Mouse (Mus musculus): ENCODE results near the gene Jade3. TPM values are rescaled to one million over a fixed set of nuclear protein-coding genes. Genes with fewer than 3 reads are reported as not detected.
"Not testable (repeated sequence)": the region's sequence is repeated elsewhere in the genome, so short reads cannot be mapped to it uniquely, and the experiment has no call there.

Jade3 gene
- 0.85 and 1.3 TPM in 2 replicates for polyA plus RNA-seq (2012; rRNA removed)

DNA sequence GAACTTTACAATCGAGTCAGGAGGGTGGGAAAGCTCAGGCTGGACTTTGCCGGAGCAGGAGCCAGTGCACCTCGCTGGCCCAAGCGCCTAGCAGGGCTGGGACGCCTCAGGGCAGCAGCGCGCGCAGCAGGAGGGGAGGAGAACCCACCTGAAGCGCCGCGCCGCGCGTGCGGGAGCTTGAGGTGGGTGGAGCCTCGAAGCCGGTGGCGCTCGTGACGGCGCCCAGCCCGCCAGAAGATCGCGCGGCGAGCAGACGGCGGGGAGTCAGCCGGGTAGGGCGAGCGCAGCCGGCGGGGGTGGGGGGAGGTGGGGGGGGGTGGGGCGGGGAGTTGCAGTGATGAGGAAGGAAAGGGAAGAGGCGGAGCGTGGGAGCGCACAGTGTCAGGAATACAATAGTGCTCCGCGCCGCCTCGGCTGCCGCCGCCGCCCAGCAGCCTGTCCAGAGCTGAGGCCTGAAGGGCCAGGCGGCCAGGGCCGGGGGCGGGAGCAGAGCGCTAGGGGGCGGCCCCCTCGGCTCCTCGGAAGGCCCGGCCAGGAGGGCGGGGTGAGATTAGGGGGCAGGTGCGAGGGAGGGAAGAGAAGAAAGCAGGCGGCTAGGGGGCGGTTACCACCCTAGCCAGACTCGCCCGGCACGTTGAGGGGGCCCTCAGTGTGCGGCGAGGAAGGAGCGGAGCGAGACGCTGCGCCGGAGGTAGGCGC is at the start of gene Jade3:
TSS of gene Jade3 (plus strand) at position 549 of the 699 bp plus-strand sequence.
- Histone ChIP-seq H3K4me1 (ENCODE audit: control insufficient read depth, insufficient read depth, low read length) (no peaks in the 10 kb centered on the region), H3K4me3 (replicated peaks; ENCODE audit: extremely low read depth, low read depth, low read length) (peak within 1 kb of the TSS; percentile 80)
- 31% methylated on average over 53 of the region's 67 CpGs for WGBS
- peak; percentile 71 for DNase-seq
- no peak for TF ChIP-seq CTCF (IDR thresholded peaks at IDR 0.05; ENCODE audit: insufficient read depth, low read length)
- peak; percentile 89; the same call in 1 of the 2 replicates for TF ChIP-seq POLR2A (IDR thresholded peaks at IDR 0.05; ENCODE audit: borderline replicate concordance, extremely low read depth, low read depth, low read length)

DNA sequence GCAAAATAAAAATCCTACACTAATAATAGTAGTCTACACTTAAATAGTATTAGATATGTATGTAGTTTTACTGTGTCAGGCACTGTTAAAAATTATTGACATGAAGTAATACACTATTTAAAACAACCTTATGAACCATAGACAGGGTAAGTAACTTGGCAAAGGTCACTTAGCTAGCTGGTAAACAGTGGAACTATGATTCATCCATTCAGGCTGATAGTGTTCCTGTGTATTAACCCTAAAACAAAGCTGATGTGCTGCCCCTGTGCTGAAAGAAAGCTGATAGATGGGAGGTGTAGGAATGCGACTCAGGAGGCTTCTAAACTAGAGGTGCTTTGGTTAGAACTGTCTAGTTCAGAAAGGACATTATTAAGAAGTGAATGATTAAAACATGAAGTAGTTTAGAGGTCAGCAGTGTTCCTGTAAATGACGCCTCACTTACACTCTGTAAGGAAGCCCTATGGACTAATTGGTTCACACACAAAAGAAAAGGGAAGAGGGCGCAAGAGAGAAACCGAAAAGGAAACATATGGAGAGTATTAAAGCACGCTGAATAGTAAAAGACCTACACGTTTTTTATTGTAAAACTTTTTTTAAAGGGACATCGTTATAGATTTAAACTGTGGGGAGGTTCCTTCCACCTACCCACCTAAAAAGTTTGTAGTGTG is 46.0 kb upstream of the Jade3 start:
- DNase-seq, result no peak
- H3K4me1 ChIP-seq (ENCODE audit: control insufficient read depth, insufficient read depth, low read length), result no peaks in the 10 kb centered on the region
- WGBS, result 72% methylated on average over 7 of the region's 7 CpGs
- no peak for TF ChIP-seq POLR2A (IDR thresholded peaks at IDR 0.05; ENCODE audit: borderline replicate concordance, extremely low read depth, low read depth, low read length)
- no peak for TF ChIP-seq CTCF (IDR thresholded peaks at IDR 0.05; ENCODE audit: insufficient read depth, low read length)
- H3K4me3 ChIP-seq (replicated peaks; ENCODE audit: extremely low read depth, low read depth, low read length), result no peak overlapping the region

- DNase-seq, result no peak
- WGBS, result 78% methylated on average over 6 of the region's 6 CpGs
Observed at GRCm38 (mm10) chrX:20382260-20382659, 43.2 kb upstream of the Jade3 start.

GRCm38 (mm10) chrX:20387006-20387405 is 38.5 kb upstream of the Jade3 start:
- 63% methylated on average over 3 of the region's 3 CpGs for WGBS
- TF ChIP-seq POLR2A (IDR thresholded peaks at IDR 0.05; ENCODE audit: borderline replicate concordance, extremely low read depth, low read depth, low read length) (no peak), CTCF (IDR thresholded peaks at IDR 0.05; ENCODE audit: insufficient read depth, low read length) (no peak)
- H3K4me1 ChIP-seq (ENCODE audit: control insufficient read depth, insufficient read depth, low read length), result no peaks in the 10 kb centered on the region

More at GRCm38 (mm10) chrX:20382260-20382659, 43.2 kb upstream of the Jade3 start:
- TF ChIP-seq POLR2A (IDR thresholded peaks at IDR 0.05; ENCODE audit: borderline replicate concordance, extremely low read depth, low read depth, low read length) (no peak), CTCF (IDR thresholded peaks at IDR 0.05; ENCODE audit: insufficient read depth, low read length) (no peak)
- Histone ChIP-seq H3K4me1 (ENCODE audit: control insufficient read depth, insufficient read depth, low read length) (no peaks in the 10 kb centered on the region), H3K4me3 (replicated peaks; ENCODE audit: extremely low read depth, low read depth, low read length) (no peak overlapping the region)

GRCm38 (mm10) chrX:20391964-20392363 is 33.5 kb upstream of the Jade3 start:
- H3K4me1 ChIP-seq (ENCODE audit: control insufficient read depth, insufficient read depth, low read length); H3K4me3 ChIP-seq (replicated peaks; ENCODE audit: extremely low read depth, low read depth, low read length); DNase-seq: not testable (repeated sequence)
- 80% methylated on average over 9 of the region's 9 CpGs for WGBS

More at GRCm38 (mm10) chrX:20387006-20387405, 38.5 kb upstream of the Jade3 start:
- no peak overlapping the region for H3K4me3 ChIP-seq (replicated peaks; ENCODE audit: extremely low read depth, low read depth, low read length)
- DNase-seq, result no peak

DNA sequence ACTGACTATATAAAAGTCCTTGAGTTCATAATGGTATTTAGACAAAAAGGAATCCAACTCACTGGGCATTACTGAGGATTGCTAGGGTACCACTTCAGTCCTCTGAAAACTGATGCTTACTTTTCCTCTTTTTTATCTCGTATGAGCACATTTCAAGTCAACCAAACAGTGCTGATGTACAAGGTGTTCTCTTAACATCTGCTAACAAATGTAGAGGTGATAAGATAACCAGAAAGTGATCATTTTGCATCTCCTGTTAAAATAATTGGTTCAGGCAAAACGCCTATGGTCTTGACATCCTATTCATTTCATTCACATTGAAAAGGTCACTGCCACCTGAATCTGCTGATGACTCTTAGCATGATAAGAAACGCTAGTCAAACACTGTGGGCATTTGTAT is 32.5 kb upstream of the Jade3 start:
- WGBS, result 55% methylated on average over 3 of the region's 3 CpGs
- no peak for DNase-seq
- H3K4me1 ChIP-seq (ENCODE audit: control insufficient read depth, insufficient read depth, low read length), result no peaks in the 10 kb centered on the region
- no peak overlapping the region for H3K4me3 ChIP-seq (replicated peaks; ENCODE audit: extremely low read depth, low read depth, low read length)
- TF ChIP-seq CTCF (IDR thresholded peaks at IDR 0.05; ENCODE audit: insufficient read depth, low read length) (no peak), POLR2A (IDR thresholded peaks at IDR 0.05; ENCODE audit: borderline replicate concordance, extremely low read depth, low read depth, low read length) (no peak)

DNA sequence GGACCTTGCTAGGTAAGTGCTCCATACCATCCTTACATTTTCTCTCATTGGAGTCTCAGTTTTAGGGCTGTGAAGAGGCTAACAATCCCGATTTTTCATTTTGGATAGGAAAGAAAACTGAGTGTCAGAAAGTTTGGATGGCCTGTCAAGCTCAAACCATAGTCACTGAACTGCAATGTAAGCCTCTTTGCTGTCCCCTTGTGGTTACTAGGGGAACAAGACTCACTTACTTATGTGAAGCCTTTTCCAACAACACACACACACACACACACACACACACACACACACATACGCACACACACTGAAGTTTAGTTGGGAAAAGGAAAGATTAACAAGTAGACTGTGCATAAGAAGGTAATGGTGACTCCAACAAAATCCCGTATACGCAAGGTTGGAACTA is 21.4 kb upstream of the Jade3 start:
- H3K4me3 ChIP-seq (replicated peaks; ENCODE audit: extremely low read depth, low read depth, low read length), result no peak overlapping the region
- no peak for DNase-seq
- TF ChIP-seq CTCF (IDR thresholded peaks at IDR 0.05; ENCODE audit: insufficient read depth, low read length) (no peak), POLR2A (IDR thresholded peaks at IDR 0.05; ENCODE audit: borderline replicate concordance, extremely low read depth, low read depth, low read length) (no peak)
- 76% methylated on average over 4 of the region's 4 CpGs for WGBS
- no peaks in the 10 kb centered on the region for H3K4me1 ChIP-seq (ENCODE audit: control insufficient read depth, insufficient read depth, low read length)

GRCm38 (mm10) chrX:20406909-20407308 is 18.6 kb upstream of the Jade3 start:
- no peak overlapping the region for H3K4me3 ChIP-seq (replicated peaks; ENCODE audit: extremely low read depth, low read depth, low read length)

DNA sequence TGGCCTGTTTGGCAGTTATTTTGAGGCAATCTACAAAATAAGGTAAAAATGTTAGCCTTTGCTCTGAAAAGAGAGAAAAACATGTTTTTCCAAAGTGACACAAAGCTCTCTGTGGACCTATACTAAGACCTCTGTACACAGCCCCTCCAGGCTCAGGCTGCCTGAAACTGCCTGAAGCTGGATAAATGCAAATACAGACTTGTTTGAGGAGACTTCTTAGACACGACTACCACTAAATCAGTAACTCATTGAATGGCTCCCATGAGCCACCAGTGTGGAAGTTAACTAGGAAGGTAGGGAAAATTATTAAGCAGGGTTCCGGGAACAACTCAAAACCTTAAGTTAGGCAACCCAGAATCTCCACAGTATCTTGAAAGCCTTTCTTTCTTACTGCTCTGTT is 17.8 kb upstream of the Jade3 start:
- DNase-seq, result no peak

More at GRCm38 (mm10) chrX:20406909-20407308, 18.6 kb upstream of the Jade3 start:
- DNase-seq, result no peak
- H3K4me1 ChIP-seq (ENCODE audit: control insufficient read depth, insufficient read depth, low read length), result no peaks in the 10 kb centered on the region
- TF ChIP-seq CTCF (IDR thresholded peaks at IDR 0.05; ENCODE audit: insufficient read depth, low read length), result no peak
- TF ChIP-seq POLR2A (IDR thresholded peaks at IDR 0.05; ENCODE audit: borderline replicate concordance, extremely low read depth, low read depth, low read length), result no peak
- 90% methylated on average over 2 of the region's 2 CpGs for WGBS

GRCm38 (mm10) chrX:20411382-20411781 is 14.1 kb upstream of the Jade3 start:
- Histone ChIP-seq H3K4me3 (replicated peaks; ENCODE audit: extremely low read depth, low read depth, low read length) (no peak overlapping the region), H3K4me1 (ENCODE audit: control insufficient read depth, insufficient read depth, low read length) (no peaks in the 10 kb centered on the region)
- no peak for DNase-seq
- TF ChIP-seq POLR2A (IDR thresholded peaks at IDR 0.05; ENCODE audit: borderline replicate concordance, extremely low read depth, low read depth, low read length), result no peak
- no peak for TF ChIP-seq CTCF (IDR thresholded peaks at IDR 0.05; ENCODE audit: insufficient read depth, low read length)
- WGBS, result 91% methylated on average over 4 of the region's 4 CpGs

More for the DNA sequence above, 17.8 kb upstream of the Jade3 start:
- Histone ChIP-seq H3K4me1 (ENCODE audit: control insufficient read depth, insufficient read depth, low read length) (no peaks in the 10 kb centered on the region), H3K4me3 (replicated peaks; ENCODE audit: extremely low read depth, low read depth, low read length) (no peak overlapping the region)
- TF ChIP-seq POLR2A (IDR thresholded peaks at IDR 0.05; ENCODE audit: borderline replicate concordance, extremely low read depth, low read depth, low read length) (no peak), CTCF (IDR thresholded peaks at IDR 0.05; ENCODE audit: insufficient read depth, low read length) (no peak)
- WGBS, result 64% methylated on average over 2 of the region's 2 CpGs
